Mouse (Mus musculus): Measurements from ENCODE around the gene Lbx1.

Gene Lbx1

GRCm38 (mm10) chr19:45209776-45210422 is 25.7 kb downstream of the Lbx1 start:
- no peak for DNase-seq

DNA sequence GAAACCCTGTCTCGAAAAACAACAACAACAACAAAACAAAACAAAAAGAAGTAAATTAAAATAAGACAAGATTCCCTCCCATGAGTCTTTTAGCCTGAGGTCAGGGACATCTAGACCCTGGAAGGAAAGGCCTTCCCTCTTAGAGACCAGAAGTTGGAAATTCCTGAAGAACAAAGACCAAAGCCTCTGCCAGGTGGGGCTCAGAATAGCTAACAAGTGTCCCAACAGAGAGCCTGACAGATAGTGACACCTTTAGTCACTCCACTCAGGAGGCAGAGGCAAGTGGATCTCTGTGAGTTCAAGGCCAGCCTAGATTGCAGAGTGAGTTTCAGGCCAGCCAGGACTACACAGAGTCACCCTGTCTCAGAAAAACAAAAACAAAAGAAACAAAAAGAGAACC is 26.4 kb downstream of the Lbx1 start:
- no peak for DNase-seq

DNA sequence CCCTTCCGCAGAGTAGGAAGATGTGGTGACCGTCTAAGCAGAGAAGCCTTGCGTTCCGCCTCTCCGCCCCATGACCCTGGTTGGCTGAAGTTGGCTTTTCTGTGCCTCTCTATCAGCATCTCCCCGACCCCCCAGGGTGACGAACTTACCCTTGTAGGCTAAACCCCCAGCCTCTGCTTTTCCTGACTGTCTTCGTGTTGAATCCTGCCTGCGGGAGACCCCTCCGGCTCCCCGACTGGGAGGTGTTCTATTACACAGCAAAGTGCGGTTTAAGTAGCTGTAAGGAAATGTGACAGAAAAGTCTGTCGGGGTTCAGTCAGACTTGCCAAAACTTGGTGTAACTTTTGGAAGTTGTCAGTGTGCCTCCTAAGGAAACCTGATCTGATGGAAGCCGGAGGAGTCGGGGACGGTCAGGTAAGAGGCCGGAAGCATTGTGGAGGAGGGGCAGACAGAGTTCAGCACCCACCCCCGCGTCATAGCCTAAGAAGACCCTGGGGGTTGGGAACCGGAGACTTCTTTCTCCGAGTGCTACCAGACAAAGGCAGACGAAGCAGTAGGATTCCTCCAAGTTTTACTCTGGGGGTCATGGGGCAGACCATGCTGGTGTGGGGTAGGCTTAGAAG is 27.1 kb downstream of the Lbx1 start:
- no peak for DNase-seq

- no peak for DNase-seq
Observed at GRCm38 (mm10) chr19:45207662-45208437, 27.8 kb downstream of the Lbx1 start.

- no peak for DNase-seq
Observed at GRCm38 (mm10) chr19:45207153-45207552, 28.5 kb downstream of the Lbx1 start.

- no peak for DNase-seq
Observed at GRCm38 (mm10) chr19:45205311-45206105, 30.1 kb downstream of the Lbx1 start.

- DNase-seq, result no peak
Observed at GRCm38 (mm10) chr19:45196967-45197366, 38.6 kb downstream of the Lbx1 start.

DNA sequence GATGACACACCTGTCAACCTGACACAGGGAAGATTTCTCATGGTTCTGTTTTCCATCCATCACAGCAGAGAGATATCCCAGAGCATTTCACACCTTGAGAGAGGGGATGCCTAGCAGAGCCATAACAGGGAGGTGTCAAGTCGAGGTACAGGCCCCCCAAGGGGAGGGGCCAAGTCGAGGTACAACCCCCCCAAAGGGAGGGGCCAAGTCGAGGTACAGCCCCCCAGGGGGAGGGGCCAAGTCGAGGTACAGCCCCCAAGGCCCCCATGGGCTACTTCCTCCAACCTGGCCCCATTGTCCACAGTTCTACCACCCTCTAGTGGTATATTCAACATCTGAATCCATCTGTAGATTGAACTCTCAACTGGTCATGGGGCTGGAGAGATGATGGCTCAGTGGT is 41.0 kb downstream of the Lbx1 start:
- no peak for DNase-seq

Measured in spleen, adult 18-20 months (tissue).